Mouse (Mus musculus) embryo, embryonic 11 days (tissue): ENCODE data around the gene Gsap.
"Not testable (repeated sequence)": the region's sequence is repeated elsewhere in the genome, so short reads cannot be mapped to it uniquely, and the experiment has no call there.

Source experiments
- DNase-seq: peaks from one replicate; pipeline ENCODE4 v3.0.0-alpha.2; 2015

The Gsap gene

DNA sequence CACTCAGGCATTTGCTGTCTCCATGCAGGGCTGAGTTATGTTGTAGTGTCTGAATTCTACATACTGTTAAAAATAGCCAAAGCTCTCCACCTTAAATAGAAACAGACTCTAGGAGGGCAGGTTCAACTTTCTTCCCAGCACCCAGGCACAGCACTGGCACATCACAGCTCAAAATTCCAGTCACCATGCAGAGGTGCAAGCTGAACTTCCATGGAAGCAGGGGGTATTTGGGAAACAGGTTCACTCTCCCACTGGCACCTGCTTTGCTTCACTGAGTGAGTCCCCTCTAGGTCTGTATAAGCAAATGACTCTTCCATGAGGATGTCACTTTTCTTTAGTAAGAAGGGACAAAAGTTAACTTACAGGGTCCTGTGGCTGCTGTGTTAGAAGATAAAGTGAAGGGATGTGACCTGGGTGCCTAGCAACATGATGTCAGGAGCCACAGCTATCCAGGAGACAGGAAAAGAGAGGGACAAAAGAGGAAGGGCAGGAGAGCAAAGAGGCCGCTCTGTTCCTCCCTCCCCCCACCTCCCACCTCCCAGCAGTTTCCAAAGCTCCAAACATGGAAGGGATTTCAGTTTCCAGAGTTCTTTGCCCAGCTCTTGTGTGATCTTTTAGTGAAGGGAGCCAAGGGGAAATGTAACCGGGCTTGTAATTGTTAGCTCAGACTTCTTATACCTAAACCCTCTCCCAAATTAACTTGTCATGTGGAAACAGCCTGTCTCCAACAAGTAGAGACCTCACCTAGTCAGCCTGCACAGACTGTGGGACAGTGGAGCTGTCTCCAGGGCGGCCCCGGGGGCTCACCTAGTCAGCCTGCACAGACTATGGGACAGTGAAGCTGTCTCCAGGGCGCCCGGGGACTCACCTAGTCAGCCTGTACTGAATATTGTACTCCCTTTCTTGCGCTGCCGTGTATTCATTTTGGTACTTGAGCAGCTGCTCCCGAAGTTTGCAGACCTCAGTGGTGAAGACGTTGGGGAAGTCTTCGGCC is 143.9 kb downstream of the Gsap start:
- no peak for DNase-seq

DNA sequence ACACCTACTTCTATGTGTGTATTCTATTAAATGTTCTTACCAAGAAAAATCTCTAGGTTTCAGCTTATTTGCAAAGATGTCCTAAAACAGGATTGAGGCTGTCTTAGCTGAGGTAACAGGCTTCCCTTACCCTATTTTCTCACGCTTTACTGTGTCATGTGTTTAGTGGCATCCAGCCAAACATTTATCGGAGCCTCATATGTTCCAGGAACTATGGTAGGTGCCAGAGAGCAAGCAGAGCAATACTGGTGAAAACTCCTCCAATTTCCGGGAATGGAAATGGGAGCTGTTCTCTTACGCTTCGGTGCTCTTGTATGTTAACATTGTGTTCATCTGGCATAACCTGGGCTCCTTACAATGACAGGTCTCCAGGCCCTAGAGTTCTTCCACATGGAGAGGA is 145.6 kb downstream of the Gsap start:
- DNase-seq, result no peak

DNA sequence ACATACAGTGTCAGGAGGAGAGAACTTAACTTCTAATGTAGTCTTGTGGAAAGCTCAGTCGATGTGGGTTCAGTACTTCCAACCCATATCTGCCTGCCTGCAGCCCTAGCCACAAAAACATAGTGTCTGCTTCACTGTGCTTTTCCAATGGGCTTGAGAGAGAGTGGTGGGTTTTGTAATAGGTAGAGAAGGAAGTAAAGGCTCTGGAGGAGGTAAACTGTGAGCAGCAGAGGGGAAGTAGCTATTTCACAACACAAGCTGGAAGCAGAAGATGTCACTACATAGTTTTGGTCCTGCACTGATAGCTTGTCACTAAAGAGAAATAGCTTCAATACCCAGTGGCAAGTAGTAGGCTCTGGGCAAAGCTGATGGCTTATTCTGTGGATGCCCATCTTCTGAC is 146.1 kb downstream of the Gsap start:
- no peak for DNase-seq

DNA sequence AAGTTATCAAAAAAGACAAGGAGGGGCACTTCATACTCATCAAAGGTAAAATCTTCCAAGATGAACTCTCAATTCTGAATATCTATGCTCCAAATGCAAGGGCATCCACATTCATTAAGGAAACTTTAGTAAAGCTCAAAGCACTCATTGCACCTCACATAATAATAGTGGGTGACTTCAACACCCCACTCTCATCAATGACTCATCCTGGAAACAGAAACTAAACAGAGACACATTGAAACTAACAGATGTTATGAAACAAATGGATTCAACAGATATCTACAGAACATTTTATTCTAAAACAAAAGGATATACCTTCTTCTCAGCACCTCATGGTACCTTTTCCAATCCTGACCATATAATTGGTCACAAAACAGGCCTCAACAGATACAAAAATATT is 156.2 kb downstream of the Gsap start:
- not testable (repeated sequence) for DNase-seq

DNA sequence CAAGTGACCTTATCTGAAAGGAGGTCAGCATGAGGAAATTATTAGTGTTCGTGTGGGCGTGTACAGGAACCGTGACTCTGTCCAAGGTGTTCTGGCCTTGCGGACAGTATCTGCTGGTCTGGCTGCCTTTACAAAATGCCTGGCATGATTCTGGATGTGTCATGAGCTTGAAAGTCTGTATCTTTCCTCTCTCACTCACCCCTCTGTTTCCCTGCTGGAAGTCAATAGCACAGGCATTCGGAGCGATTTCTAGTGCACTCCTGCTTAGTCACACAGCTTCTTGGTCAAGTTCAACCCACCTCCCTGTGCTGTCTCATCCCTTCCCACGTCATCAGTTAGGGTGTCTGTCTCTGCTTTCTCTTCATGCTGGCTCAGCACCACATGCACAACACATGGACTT is 162.3 kb downstream of the Gsap start:
- DNase-seq, result no peak

DNA sequence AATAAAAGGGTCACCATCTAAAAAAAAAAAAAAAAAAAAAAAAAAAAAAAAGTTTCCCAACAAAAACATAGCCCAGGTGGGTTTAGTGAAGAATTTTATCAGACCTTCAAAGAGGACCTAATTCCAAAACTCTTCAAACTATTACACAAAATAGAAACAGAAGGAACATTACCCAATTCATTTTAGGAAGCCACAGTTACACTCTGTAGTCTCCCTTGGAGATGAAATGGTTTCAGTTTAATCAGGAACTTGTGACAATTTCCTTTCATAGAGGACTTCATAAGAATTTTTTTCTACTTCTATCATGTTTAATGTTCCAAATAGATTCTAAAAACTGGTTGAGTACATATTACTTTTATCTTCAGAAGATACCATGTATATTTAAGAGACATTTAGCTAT is 165.6 kb downstream of the Gsap start:
- no peak for DNase-seq

DNA sequence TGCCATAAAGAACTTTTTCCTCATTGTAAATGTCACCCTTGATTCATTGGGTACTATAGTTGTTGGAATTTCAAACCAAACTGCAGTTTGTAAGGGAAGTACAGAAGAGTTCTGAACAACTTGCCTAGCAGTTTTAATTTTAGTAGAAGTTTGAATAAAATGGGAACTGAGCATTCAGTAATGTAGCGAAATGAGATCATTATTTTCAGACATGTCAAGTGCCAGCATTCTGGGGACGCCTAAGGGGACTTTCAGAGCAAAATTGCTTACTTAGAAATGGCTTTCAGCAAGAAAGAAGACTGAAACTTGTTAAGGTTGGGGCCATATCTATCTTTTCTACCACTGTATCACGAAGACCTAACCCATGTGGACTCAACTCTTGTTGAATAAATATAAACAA is 172.6 kb downstream of the Gsap start:
- no peak for DNase-seq

DNA sequence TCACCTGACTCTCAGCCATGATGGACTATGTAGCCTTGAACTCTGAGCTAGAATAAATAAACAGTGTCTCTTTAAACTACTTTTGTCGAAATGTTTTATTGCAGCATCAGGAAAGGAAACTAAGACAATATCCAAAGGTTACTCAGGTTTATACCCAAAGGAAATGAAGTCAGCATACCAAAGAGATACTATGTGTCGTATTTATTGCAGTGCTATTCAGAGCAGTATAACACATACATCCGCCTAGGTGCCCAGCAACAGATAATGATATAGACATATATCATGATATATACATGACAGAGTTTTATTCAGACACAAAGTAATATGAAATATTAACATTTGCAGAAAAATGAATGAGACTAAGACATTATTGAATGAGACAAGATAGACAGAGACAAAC is 177.3 kb downstream of the Gsap start:
- DNase-seq, result no peak
